Mouse (Mus musculus) leukemia stem cell, adult 10-12 weeks (primary cell): ENCODE data around the gene Btbd35f20. TPM values are rescaled to one million over a fixed set of nuclear protein-coding genes. Genes with fewer than 3 reads are reported as not detected.

Experiments used
- polyA plus RNA-seq: library from polyadenylated mRNA; stranded (reverse); fragments of >175 nt; gene quantifications from 2 replicates; pipeline ENCODE4 v1.2.3, GENCODE M21; 2012; ENCODE audit warnings: low replicate concordance

Gene Btbd35f20
- polyA plus RNA-seq = not detected in 2 replicates

GRCm38 (mm10) chrX:4291145-4291544 lies at the start of gene Btbd35f20:
Gene Btbd35f20, minus strand, starts transcription at chrX:4291245.

Other genes with a start within 250 kb of the Btbd35f20 start
- not detected in 2 replicates for gene Btbd35f28, start 94.7 kb downstream of the Btbd35f20 start, polyA plus RNA-seq
- gene Btbd35f17, start 79.4 kb upstream of the Btbd35f20 start, polyA plus RNA-seq = not detected in 2 replicates